Mouse (Mus musculus) liver, adult 2 months (tissue): Measurements from ENCODE around the gene Sfxn3.

ENCODE experiments used
- CTCF ChIP-seq: fragments of 200-500 bp; IDR thresholded peaks from 2 replicates; pipeline ENCODE4 v1.5.1; 2011; ENCODE audit warnings: low read depth, low read length, control low read depth
- POLR2A ChIP-seq: fragments of 200-500 bp; IDR thresholded peaks from 2 replicates; pipeline ENCODE4 v1.6.1; 2011; ENCODE audit warnings: low read length, control low read depth; ENCODE audit not compliant: insufficient read depth; ENCODE audit errors: extremely low read depth

GRCm38 (mm10) chr19:45045651-45046050 is 1.7 kb upstream of the Sfxn3 start, which contains the start of gene Pdzd7:
- no peak for TF ChIP-seq POLR2A
- TF ChIP-seq CTCF, result no peak
